In genomic region chr1:31142288-31143094, GRCm38 (mm10) we compare ENCODE assay signal across 17 mouse cellular contexts. TPM values are rescaled to one million over a fixed set of nuclear protein-coding genes. Genes with fewer than 3 reads are reported as not detected.
A peak's percentile ranks its signal among the peaks of the same experiment; 100 is the strongest.
DNase-seq lines count a peak whose midpoint lies in the region; ATAC-seq lines count a peak whose summit lies in the region.
"Had no signal": no experiment of that assay in that cellular context is flagged by ENCODE, and none has a peak within 500 bp of the region (broad histone marks: within the 10 kb centered on the region; RNA-seq: fewer than 3 reads in every experiment).

No protein-coding gene starts in this region.

- no peak for DNase-seq in hindbrain, embryonic 10.5 days (ENCODE audit: low spot score)
- no peak for DNase-seq in lung, adult 18-20 months
- DNase-seq in urinary bladder, postnatal 14 days (ENCODE audit: low spot score) = no peak
- no peak for DNase-seq in urinary bladder, adult 2 months (ENCODE audit: low spot score)
- DNase-seq: cerebellum, adult 18-20 months; kidney, adult 8-10 months; right cerebral cortex, postnatal 25 days had no signal

- no peak overlapping the region for H3K9ac ChIP-seq in hindbrain, embryonic 15.5 days
- H3K9ac ChIP-seq in lung, embryonic 16.5 days (ENCODE audit: low read length) = no peak overlapping the region
- H3K9ac ChIP-seq in midbrain, embryonic 15.5 days = no peak overlapping the region
- H3K9ac ChIP-seq: limb, embryonic 15.5 days had no signal

- peak; percentile 73; the same call in 1 of the 2 replicates for ATAC-seq in hindbrain, embryonic 15.5 days (ENCODE audit: low FRiP score, low read depth)
- ATAC-seq in lung, embryonic 16.5 days (ENCODE audit: low read depth) = peak; percentile 71
- peak; percentile 68 for ATAC-seq in common myeloid progenitor, adult 5-6 weeks (replicated peaks; ENCODE audit: low read depth, poor library complexity, severe bottlenecking)
- peak; percentile 70 for ATAC-seq in midbrain, embryonic 15.5 days (replicated peaks)
- ATAC-seq: CD4-positive, CD25-positive, alpha-beta regulatory T cell, adult 4 months had no signal

- no peaks in the 10 kb centered on the region for H3K36me3 ChIP-seq in hindbrain, embryonic 15.5 days
- H3K36me3 ChIP-seq in hindbrain, embryonic 10.5 days = no peaks in the 10 kb centered on the region
- no peaks in the 10 kb centered on the region for H3K36me3 ChIP-seq in lung, embryonic 16.5 days (ENCODE audit: control insufficient read depth, insufficient read depth, low read length)
- no peaks in the 10 kb centered on the region for H3K36me3 ChIP-seq in midbrain, embryonic 15.5 days (replicated peaks)
- H3K36me3 ChIP-seq: limb, embryonic 15.5 days had no signal

- H3K4me1 ChIP-seq in hindbrain, embryonic 15.5 days (replicated peaks) = no peaks in the 10 kb centered on the region
- no peaks in the 10 kb centered on the region for H3K4me1 ChIP-seq in hindbrain, embryonic 10.5 days (replicated peaks)
- H3K4me1 ChIP-seq in lung, embryonic 16.5 days (replicated peaks; ENCODE audit: control insufficient read depth, insufficient read depth, low read length) = no peaks in the 10 kb centered on the region
- no peaks in the 10 kb centered on the region for H3K4me1 ChIP-seq in midbrain, embryonic 15.5 days

- H3K27ac ChIP-seq in hindbrain, embryonic 15.5 days (replicated peaks) = no peak overlapping the region
- H3K27ac ChIP-seq in hindbrain, embryonic 10.5 days = no peak overlapping the region
- peak overlapping the region; percentile 4; the same call in 1 of the 2 replicates for H3K27ac ChIP-seq in lung, embryonic 16.5 days (ENCODE audit: low read length)
- no peak overlapping the region for H3K27ac ChIP-seq in midbrain, embryonic 15.5 days
- H3K27ac ChIP-seq: limb, embryonic 15.5 days had no signal

- no peak overlapping the region for H3K4me2 ChIP-seq in hindbrain, embryonic 15.5 days
- H3K4me2 ChIP-seq in lung, embryonic 16.5 days (ENCODE audit: low read depth, low read length) = peak overlapping the region; percentile 23; the same call in 1 of the 2 replicates
- H3K4me2 ChIP-seq in midbrain, embryonic 15.5 days = no peak overlapping the region
- H3K4me2 ChIP-seq: limb, embryonic 15.5 days had no signal

- no peak overlapping the region for H3K4me3 ChIP-seq in hindbrain, embryonic 15.5 days
- no peak overlapping the region for H3K4me3 ChIP-seq in hindbrain, embryonic 10.5 days
- H3K4me3 ChIP-seq in lung, embryonic 16.5 days (ENCODE audit: low read length) = no peak overlapping the region
- H3K4me3 ChIP-seq in midbrain, embryonic 15.5 days = no peak overlapping the region
- H3K4me3 ChIP-seq: limb, embryonic 15.5 days had no signal

- no peaks in the 10 kb centered on the region for H3K27me3 ChIP-seq in hindbrain, embryonic 15.5 days
- no peaks in the 10 kb centered on the region for H3K27me3 ChIP-seq in hindbrain, embryonic 10.5 days (ENCODE audit: insufficient read depth, poor library complexity, severe bottlenecking)
- H3K27me3 ChIP-seq in lung, embryonic 16.5 days (ENCODE audit: control insufficient read depth, insufficient read depth, low read depth, low read length) = no peaks in the 10 kb centered on the region
- no peaks in the 10 kb centered on the region for H3K27me3 ChIP-seq in midbrain, embryonic 15.5 days (replicated peaks)
- H3K27me3 ChIP-seq: limb, embryonic 15.5 days had no signal

- WGBS in hindbrain, embryonic 15.5 days = 53% methylated on average over 8 of the region's 8 CpGs
- WGBS in hindbrain, embryonic 10.5 days = 78% methylated on average over 8 of the region's 8 CpGs
- WGBS in lung, embryonic 16.5 days = 17% methylated on average over 8 of the region's 8 CpGs
- WGBS in midbrain, embryonic 15.5 days = 54% methylated on average over 8 of the region's 8 CpGs

- H3K9me3 ChIP-seq in hindbrain, embryonic 15.5 days = no peaks in the 10 kb centered on the region
- no peaks in the 10 kb centered on the region for H3K9me3 ChIP-seq in hindbrain, embryonic 10.5 days
- H3K9me3 ChIP-seq in lung, embryonic 16.5 days (ENCODE audit: control insufficient read depth, low read length) = no peaks in the 10 kb centered on the region
- H3K9me3 ChIP-seq in midbrain, embryonic 15.5 days = no peaks in the 10 kb centered on the region
- H3K9me3 ChIP-seq: limb, embryonic 15.5 days had no signal

RNA-seq across cellular contexts. Expression of gene Lgsn, which starts 33.7 kb away (rescaled TPM):
- not detected in 2 replicates for polyA plus RNA-seq in hindbrain, embryonic 15.5 days (2015; fragmentation: Nextera tagmentation; extraction: Ambion mirVana)
- polyA plus RNA-seq in hindbrain, embryonic 10.5 days (2016; fragmentation: Nextera tagmentation; extraction: Ambion mirVana) = not detected in 2 replicates
- not detected in 2 replicates for polyA plus RNA-seq in lung, embryonic 16.5 days (2015; fragmentation: Nextera tagmentation; extraction: Ambion mirVana)
- not detected in 2 replicates for total RNA-seq in common myeloid progenitor, adult 5-6 weeks (2017)
- polyA plus RNA-seq in midbrain, embryonic 15.5 days (2015; fragmentation: Nextera tagmentation; extraction: Ambion mirVana) = not detected in 2 replicates
- not detected in 2 replicates for polyA plus RNA-seq in urinary bladder, adult 2 months (2012; rRNA removed)
- total RNA-seq: heart, postnatal 10 days; layer of hippocampus, adult 8-10 months; left cerebral cortex, adult 8-10 months had no signal
- polyA plus RNA-seq: CD4-positive, CD25-positive, alpha-beta regulatory T cell, adult 4 months; gonadal fat pad, adult 2 months; limb, embryonic 15.5 days had no signal
